Mouse (Mus musculus): ENCODE measurements at regions not wholly inside any gene's neighbourhood (a gene's known extent, or its start where the extent isn't known, plus 50 kb on each side); places are given as distances from the start of the nearest gene placed in this dataset.

DNA sequence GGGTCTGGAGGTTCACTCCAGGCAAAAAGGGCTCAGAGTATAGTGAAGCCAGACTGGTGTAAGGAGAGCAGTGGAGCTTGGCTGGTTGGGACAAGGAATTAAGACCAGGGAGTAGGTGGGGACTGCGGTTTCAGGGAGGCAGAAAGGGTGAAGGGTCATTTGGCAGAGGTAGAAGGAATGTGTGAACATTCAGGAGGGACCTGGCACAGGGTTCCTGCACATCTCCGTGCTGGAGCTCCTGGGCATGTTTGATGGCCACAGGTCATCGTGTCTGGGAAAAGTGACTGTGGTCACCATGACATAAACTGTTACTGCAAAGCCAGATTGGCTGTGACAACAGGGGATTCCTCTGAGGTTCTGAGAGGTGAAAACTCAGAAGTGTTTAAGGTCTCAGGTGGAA lies 202.3 kb downstream of the Gadd45g start:
- no peak for TF ChIP-seq POLR2A (IDR thresholded peaks at IDR 0.05; ENCODE audit: control insufficient read depth, low read depth, low read length)
- no peak for TF ChIP-seq CTCF (IDR thresholded peaks at IDR 0.05; ENCODE audit: control insufficient read depth, insufficient read depth, insufficient replicate concordance, low read depth, low read length)
